Mouse (Mus musculus): ENCODE data around the gene Gm42420. TPM values are rescaled to one million over a fixed set of nuclear protein-coding genes. Genes with fewer than 3 reads are reported as not detected.
A peak's percentile ranks its signal among the peaks of the same experiment; 100 is the strongest.

Gene Gm42420
- 1.1 and 1.2 TPM in 2 replicates for polyA plus RNA-seq (2015; fragmentation: Nextera tagmentation; extraction: Ambion mirVana)

DNA sequence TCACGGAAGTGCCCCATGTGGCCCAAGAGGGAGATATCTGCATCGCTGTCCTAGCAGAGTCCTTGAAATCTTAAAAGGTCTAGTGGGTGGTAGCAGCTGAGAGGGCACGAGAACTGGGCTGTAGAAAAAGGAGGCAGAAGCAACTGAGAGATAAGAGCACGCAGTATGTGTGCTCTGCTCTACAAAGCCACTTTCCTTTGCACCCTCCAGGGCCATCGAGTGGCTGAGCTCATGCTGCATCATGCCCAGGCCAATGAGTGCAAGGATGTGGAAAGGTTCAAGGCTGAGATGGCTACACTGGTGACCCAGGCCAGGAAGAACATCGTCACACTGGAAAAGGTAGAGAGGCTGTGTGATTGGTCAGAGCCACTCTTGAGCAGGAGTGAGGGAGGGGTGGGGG, at the start of gene Gm42420:
TSS of gene Gm42420 (plus strand) at position 237 of the 400 bp plus-strand sequence.
- Histone ChIP-seq H3K27me3 (replicated peaks) (no peaks in the 10 kb centered on the region), H3K4me1 (replicated peaks) (no peaks in the 10 kb centered on the region), H3K36me3 (peaks cover 14% of the 10 kb centered on the region; the same call in 1 of the 2 replicates), H3K9me3 (no peaks in the 10 kb centered on the region), H3K27ac (no peak within 1 kb of the TSS), H3K9ac (no peak within 1 kb of the TSS), H3K4me3 (replicated peaks) (no peak within 1 kb of the TSS), H3K4me2 (replicated peaks) (no peak within 1 kb of the TSS)
- WGBS = 89% methylated on average over 6 of the region's 6 CpGs
- no peak for ATAC-seq

DNA sequence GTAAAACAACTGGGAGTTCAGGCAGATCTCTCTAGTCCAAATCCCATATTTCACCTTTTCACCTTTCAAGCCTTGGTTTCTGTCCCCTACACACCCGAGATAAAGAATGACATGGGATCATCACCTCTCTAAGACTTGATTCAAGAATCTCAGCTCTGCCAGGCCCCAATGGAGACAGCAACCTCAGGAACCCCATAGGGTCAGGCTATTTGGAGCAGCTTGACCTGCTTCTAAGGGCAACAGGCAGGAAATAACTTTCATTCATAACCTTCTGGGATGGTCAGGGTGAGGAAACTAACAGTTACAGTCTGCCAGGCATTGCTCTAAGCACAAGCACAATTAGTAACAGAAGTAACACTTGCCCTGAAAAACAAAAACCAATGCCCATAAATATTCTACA, 48.9 kb upstream of the Gm42420 start:
- H3K4me2 ChIP-seq (replicated peaks) = no peak overlapping the region
- WGBS = 58% methylated on average over 1 of the region's 1 CpGs
- peaks cover 16% of the 10 kb centered on the region for H3K4me1 ChIP-seq (replicated peaks)

DNA sequence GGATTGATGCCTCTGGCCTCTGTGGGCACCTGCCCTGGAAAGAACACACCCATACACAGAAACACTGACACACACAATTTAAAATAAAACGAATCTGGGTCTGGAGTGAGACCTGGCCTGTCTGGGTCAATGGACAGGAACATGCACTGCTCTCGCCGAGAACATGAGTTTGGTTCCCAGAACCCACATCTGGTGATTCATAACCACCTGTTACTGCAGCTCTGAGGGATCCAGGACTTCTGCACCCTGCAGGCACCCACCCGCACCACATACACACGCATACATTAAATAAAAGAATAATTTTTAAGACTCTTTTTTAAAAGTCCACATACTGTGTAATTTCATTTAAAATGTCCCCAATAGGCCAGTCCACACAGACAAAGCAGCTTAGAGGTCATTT, 48.3 kb upstream of the Gm42420 start:
- Histone ChIP-seq H3K27me3 (replicated peaks) (no peaks in the 10 kb centered on the region), H3K4me2 (replicated peaks) (no peak overlapping the region), H3K4me3 (replicated peaks) (no peak overlapping the region), H3K9ac (no peak overlapping the region), H3K27ac (no peak overlapping the region), H3K36me3 (no peaks in the 10 kb centered on the region), H3K9me3 (no peaks in the 10 kb centered on the region), H3K4me1 (replicated peaks) (peaks cover 16% of the 10 kb centered on the region)
- ATAC-seq = no peak
- WGBS = 96% methylated on average over 5 of the region's 5 CpGs

More for the DNA sequence above, 48.9 kb upstream of the Gm42420 start:
- ATAC-seq = no peak
- no peaks in the 10 kb centered on the region for H3K36me3 ChIP-seq
- H3K27ac ChIP-seq = no peak overlapping the region
- no peaks in the 10 kb centered on the region for H3K27me3 ChIP-seq (replicated peaks)
- H3K4me3 ChIP-seq (replicated peaks) = no peak overlapping the region
- no peak overlapping the region for H3K9ac ChIP-seq
- no peaks in the 10 kb centered on the region for H3K9me3 ChIP-seq

DNA sequence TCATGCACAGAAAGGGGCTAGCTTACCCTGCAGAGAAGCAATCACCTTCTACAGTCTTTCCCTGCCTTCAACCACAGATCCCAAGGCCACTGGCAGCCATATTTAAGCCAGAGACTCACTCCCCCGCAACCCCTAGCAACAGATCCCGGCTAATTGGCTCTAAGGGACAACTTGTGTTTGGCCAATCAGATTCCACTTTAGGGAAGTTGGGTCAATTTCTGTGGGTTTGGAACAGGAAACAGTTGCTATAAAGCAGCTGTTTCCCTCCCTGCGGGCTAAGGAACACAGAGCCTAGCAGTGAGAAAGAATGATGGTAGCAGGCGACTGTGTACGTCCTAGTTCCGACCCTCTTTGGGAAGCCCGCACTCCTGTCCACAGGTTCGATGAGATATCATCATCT, 47.3 kb upstream of the Gm42420 start:
- Histone ChIP-seq H3K4me3 (replicated peaks) (no peak overlapping the region), H3K9ac (no peak overlapping the region), H3K27ac (no peak overlapping the region), H3K36me3 (no peaks in the 10 kb centered on the region), H3K4me1 (replicated peaks) (peaks cover 24% of the 10 kb centered on the region), H3K4me2 (replicated peaks) (no peak overlapping the region), H3K9me3 (no peaks in the 10 kb centered on the region), H3K27me3 (replicated peaks) (no peaks in the 10 kb centered on the region)
- no peak for ATAC-seq
- 44% methylated on average over 8 of the region's 8 CpGs for WGBS

DNA sequence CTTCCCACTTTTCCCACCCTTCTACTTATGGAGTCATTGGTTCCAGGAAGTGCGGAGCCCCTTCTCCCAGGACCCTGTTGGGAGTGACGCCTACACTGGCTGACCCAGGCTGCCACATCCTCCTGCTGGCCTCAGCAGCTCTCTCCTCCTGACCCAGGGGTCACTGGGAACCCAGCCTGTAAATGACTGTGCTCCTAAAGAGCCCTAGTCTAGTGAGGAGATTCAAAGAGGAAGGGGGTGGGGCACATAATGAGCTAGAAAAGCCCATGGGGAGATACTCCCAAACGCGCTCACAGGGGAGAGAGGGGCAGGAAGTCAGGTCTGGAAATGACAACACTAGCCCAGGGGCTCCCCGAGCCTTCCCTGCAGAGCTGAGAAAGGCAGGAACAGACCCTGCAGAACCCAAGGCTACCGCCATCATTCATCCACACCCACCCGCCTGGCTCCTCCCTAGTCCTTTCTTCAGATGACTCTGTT, 45.8 kb upstream of the Gm42420 start:
- Histone ChIP-seq H3K9me3 (no peaks in the 10 kb centered on the region), H3K4me3 (replicated peaks) (no peak overlapping the region), H3K27ac (peak overlapping the region; percentile 62), H3K4me1 (replicated peaks) (peaks cover 34% of the 10 kb centered on the region), H3K4me2 (replicated peaks) (peak overlapping the region; percentile 48), H3K27me3 (replicated peaks) (no peaks in the 10 kb centered on the region), H3K36me3 (no peaks in the 10 kb centered on the region), H3K9ac (no peak overlapping the region; the same call in 1 of the 2 replicates)
- ATAC-seq = peak; percentile 37
- WGBS = 16% methylated on average over 7 of the region's 7 CpGs

DNA sequence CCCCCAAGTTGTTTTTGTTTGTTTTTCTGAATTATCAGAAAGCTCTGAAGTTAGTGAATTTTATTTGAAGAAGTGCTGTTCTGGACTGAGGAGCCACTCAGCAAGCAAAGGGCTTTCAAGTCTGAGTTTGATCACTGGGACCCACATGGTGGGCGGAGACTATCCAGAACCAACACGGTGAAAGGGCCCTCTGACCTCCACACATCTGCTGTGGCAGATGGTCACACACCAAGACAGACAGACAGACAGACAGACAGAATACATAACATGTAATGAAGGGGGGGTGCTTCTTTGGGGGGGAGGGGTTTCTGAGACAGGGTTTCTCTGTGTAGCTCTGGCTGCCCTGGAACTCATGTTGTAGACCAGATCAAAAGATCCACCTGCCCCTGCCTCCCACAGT, 45.0 kb upstream of the Gm42420 start:
- WGBS = 49% methylated on average over 2 of the region's 2 CpGs
- H3K4me2 ChIP-seq (replicated peaks) = 0 out of 2 replicates have a peak overlapping the region, but pooled peaks have one; percentile 48
- ATAC-seq = no peak
- 0 out of 2 replicates have a peak overlapping the region, but pooled peaks have one; percentile 17 for H3K27ac ChIP-seq
- H3K9me3 ChIP-seq = no peaks in the 10 kb centered on the region
- H3K36me3 ChIP-seq = no peaks in the 10 kb centered on the region
- peaks cover 38% of the 10 kb centered on the region for H3K4me1 ChIP-seq (replicated peaks)
- no peak overlapping the region for H3K9ac ChIP-seq
- no peak overlapping the region for H3K4me3 ChIP-seq (replicated peaks)
- no peaks in the 10 kb centered on the region for H3K27me3 ChIP-seq (replicated peaks)

DNA sequence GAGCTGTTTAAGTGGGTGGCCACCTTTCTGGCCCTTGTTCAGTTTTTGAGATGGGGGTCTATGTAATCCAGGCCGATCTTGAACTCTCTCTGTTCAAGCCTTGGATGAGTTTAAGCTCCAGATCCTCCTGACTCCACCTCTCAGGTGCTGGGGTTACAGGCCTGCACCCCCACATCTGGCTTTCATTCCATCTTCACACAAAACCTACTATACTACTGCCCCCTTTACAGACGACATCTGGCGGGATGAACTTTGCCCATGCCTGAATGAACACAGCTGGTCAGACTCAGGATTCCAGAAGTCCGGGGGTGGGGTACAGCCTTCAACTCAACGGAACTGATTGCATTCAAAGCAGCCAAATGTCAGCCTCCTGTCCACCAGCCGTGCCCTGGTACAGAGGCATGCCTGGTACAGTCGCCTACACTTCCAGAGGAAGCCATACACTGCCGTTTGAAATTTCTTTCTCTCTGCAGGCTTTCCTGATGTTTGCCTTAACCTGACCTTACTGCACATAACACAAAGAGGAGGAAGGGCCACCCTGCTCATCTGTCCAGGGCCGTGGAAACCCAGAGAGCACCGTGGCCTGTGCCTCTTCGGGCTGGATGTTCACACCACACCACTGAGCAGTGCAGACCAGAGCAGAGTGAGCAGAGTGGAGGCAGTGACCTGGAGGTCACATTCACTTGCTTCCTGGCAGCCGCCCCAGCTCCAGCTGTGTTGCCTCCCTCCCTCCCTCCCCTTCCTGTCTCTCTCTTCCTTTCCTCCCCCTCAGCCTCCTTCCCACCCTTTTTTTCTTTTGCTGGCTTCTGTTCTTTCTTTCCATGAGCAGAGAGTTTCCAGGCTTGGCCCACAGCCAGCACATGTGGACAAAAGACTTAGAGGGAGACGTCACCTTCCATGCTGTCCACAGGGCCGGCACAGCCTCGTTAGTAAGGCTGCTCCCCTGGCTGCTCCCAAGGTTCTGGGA, 42.6 kb upstream of the Gm42420 start:
- Histone ChIP-seq H3K9ac (peak overlapping the region; percentile 3; the same call in 1 of the 2 replicates), H3K4me2 (replicated peaks) (peak overlapping the region; percentile 39)

DNA sequence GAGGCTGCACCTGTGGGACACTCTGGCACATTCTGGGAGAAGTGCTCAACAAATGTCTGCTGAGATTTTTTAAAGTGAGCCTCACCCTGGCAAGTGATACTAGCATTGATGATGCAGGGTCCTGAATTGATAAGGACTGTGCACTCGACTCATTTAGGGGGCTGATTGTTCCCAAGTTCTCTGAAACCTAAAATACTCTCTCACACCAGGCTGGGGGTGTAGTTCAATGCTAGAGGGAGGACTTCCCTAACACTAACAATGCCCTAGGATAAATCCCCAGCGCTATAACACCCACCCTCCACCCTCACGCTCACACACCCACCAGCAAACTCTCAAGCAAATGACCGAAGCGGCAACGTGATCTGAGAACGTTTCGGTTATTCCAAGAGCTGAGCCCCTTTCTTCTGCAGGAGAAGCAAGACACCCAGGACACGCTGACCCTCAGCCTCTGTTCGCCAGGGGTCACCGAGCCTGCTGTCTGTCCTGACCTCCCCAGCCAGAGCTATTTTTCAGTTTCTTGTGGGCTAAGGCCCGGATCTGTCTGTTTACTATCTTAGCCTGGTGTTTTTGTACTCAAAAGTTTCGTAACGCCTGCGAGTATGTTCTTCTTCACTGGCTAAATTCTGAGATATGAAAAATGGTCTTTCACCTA, 41.7 kb upstream of the Gm42420 start:
- 0 out of 2 replicates have a peak overlapping the region, but pooled peaks have one; percentile 39 for H3K4me2 ChIP-seq (replicated peaks)
- no peaks in the 10 kb centered on the region for H3K9me3 ChIP-seq
- H3K27me3 ChIP-seq (replicated peaks) = no peaks in the 10 kb centered on the region
- 48% methylated on average over 15 of the region's 15 CpGs for WGBS
- H3K27ac ChIP-seq = peak overlapping the region; percentile 79
- ATAC-seq = no peak
- no peak overlapping the region for H3K4me3 ChIP-seq (replicated peaks)
- H3K9ac ChIP-seq = 0 out of 2 replicates have a peak overlapping the region, but pooled peaks have one; percentile 3
- peaks cover 35% of the 10 kb centered on the region for H3K4me1 ChIP-seq (replicated peaks)
- H3K36me3 ChIP-seq = no peaks in the 10 kb centered on the region

More for the DNA sequence above, 42.6 kb upstream of the Gm42420 start:
- Histone ChIP-seq H3K4me3 (replicated peaks) (no peak overlapping the region), H3K27ac (peak overlapping the region; percentile 82), H3K36me3 (no peaks in the 10 kb centered on the region), H3K4me1 (replicated peaks) (peaks cover 38% of the 10 kb centered on the region), H3K27me3 (replicated peaks) (no peaks in the 10 kb centered on the region), H3K9me3 (no peaks in the 10 kb centered on the region)
- peak; percentile 87 for ATAC-seq
- WGBS = 18% methylated on average over 15 of the region's 15 CpGs

DNA sequence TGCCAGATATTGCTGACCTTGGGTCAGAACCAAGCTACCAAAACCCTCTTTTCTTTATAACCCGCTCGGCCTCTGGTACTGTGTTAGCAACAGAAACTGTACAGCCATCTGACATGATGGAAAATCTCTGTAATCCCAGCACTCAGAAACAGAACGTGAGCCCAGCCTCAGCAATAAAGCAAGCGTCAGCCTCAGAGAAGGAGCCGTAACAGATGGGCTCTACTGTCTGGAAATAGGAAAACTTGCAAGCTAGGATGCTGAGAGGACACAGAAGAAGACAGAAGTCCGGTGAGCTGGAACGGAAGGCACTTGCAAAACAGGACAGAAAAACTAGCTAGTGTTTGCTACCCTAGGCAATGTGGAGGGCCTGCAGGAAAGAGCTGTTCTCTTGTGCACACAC, 40.1 kb upstream of the Gm42420 start:
- ATAC-seq = no peak
- no peaks in the 10 kb centered on the region for H3K27me3 ChIP-seq (replicated peaks)
- no peak overlapping the region for H3K27ac ChIP-seq
- no peak overlapping the region for H3K4me2 ChIP-seq (replicated peaks)
- H3K9me3 ChIP-seq = no peaks in the 10 kb centered on the region
- H3K4me3 ChIP-seq (replicated peaks) = no peak overlapping the region
- no peak overlapping the region for H3K9ac ChIP-seq
- H3K36me3 ChIP-seq = no peaks in the 10 kb centered on the region
- 83% methylated on average over 7 of the region's 7 CpGs for WGBS
- H3K4me1 ChIP-seq (replicated peaks) = peaks cover 23% of the 10 kb centered on the region

DNA sequence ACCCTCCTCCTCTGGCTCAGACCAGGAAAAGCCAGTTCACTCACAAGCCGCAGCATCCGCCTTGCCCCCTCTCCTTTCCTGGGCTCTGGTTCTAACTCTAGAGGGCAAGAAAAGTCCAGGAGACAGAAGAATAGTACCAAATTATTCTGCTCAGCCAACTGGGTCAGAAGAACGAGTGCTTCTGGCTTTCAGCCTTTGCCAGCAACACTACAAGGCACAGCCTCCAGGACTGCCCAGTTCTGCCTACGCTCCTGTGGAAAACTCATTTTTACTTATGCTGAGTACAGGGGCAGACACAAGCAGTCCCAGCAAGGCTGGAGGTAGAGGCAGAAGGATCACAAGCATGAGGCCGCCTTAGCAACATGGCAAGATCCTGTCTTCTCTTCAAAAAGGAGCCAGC, 37.5 kb upstream of the Gm42420 start:
- WGBS = 73% methylated on average over 5 of the region's 5 CpGs

DNA sequence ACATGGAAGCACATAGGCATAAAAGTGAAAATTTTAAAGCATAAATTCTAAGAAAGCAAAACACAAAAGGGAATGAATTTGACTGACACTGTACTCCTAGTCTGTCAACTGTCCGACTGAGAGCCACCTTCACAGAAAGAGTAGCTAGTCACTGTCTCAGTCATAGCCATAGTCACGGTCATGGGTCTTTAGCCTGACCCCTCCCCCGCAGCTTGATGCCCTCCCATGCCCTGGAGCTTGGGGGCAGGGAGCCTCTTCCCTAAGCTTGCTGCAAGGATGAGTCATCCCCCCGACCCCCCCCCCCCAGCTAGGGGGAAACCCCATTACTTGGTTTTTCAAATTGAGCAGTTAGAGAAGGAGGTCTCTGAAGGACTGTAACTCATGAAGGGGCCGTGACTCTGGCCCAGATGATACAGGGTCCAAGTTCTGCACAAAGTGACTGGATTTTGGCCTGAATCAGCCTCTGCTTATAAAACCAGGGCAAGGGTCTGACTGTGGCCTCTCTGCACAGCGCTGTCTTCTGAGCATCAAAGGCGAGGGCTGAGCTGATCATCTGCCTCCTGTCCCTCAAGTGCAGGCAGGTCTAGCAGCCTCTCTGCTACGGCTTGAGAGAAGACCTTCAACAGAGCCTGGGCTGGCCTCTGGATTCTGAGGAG, 33.4 kb upstream of the Gm42420 start:
- WGBS = 56% methylated on average over 8 of the region's 8 CpGs
- Histone ChIP-seq H3K27ac (no peak overlapping the region), H3K4me1 (replicated peaks) (peaks cover 17% of the 10 kb centered on the region), H3K4me2 (replicated peaks) (no peak overlapping the region), H3K36me3 (no peaks in the 10 kb centered on the region), H3K9ac (no peak overlapping the region), H3K9me3 (no peaks in the 10 kb centered on the region), H3K27me3 (replicated peaks) (no peaks in the 10 kb centered on the region), H3K4me3 (replicated peaks) (no peak overlapping the region)
- ATAC-seq = no peak

More for the DNA sequence above, 37.5 kb upstream of the Gm42420 start:
- no peak overlapping the region for H3K9ac ChIP-seq
- no peaks in the 10 kb centered on the region for H3K27me3 ChIP-seq (replicated peaks)
- ATAC-seq = no peak
- H3K9me3 ChIP-seq = no peaks in the 10 kb centered on the region
- H3K36me3 ChIP-seq = no peaks in the 10 kb centered on the region
- H3K4me2 ChIP-seq (replicated peaks) = no peak overlapping the region
- H3K4me1 ChIP-seq (replicated peaks) = peaks cover 15% of the 10 kb centered on the region
- H3K4me3 ChIP-seq (replicated peaks) = no peak overlapping the region
- H3K27ac ChIP-seq = no peak overlapping the region

Measured in intestine, embryonic 15.5 days (tissue).